Mouse (Mus musculus): ENCODE data around the gene Gdpd5.

The Gdpd5 gene

GRCm38 (mm10) chr7:99366716-99367115 is 14.5 kb upstream of the Gdpd5 start:
- CTCF ChIA-PET, result interaction anchor here (0.6 kb wide), 1 partner anchor 61 kb away, joined by 5 read pairs; no protein-coding TSS in a partner anchor

- CTCF ChIA-PET, result interaction anchor here (0.6 kb wide), 1 partner anchor 19 kb away, joined by 4 read pairs; no protein-coding TSS in a partner anchor
Measured at GRCm38 (mm10) chr7:99374325-99374724, 6.9 kb upstream of the Gdpd5 start.

- CTCF ChIA-PET, result interaction anchor here (0.6 to 0.7 kb wide), 2 partner anchors 74 to 76 kb away, joined by 3 read pairs; no protein-coding TSS in a partner anchor
Measured at GRCm38 (mm10) chr7:99375455-99375854, 5.8 kb upstream of the Gdpd5 start.

GRCm38 (mm10) chr7:99378870-99379269 is 2.3 kb upstream of the Gdpd5 start:
- CTCF ChIA-PET, result no interaction called here

DNA sequence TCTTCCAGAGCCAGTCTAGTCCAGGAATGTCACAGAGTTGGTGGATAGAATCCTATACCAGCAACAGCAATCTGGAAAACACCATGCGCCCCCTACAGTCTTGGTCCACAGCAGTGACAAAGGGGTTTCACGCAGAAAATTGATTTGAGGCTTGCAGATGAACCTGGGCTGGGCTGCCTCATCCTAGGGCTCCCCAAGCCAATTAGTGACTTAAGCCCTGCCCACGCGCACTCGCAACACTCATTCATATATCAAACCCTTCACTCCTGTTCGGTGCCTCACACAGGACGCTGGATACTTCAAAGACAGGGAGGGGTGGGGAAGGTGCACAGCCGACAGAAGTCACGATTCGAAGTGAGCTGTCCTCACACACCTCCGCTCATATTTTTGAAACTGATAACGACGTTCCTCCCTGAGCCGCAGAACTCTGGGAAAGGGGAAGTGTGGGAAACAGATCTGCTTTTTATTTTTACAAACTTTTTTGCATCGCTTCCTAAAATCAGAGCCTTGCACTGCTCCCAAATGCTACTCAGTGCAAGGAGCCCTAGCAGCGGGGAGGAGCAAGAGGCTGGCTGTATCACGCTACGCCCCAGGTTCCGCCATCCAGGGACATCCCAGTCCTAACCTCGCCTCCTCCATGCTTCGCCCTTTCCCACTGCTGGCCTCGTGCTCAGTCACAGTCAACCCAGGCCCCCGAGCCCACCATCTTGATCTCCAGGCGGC is 562 bp upstream of the Gdpd5 start:
- CTCF ChIA-PET, result no interaction called here

DNA sequence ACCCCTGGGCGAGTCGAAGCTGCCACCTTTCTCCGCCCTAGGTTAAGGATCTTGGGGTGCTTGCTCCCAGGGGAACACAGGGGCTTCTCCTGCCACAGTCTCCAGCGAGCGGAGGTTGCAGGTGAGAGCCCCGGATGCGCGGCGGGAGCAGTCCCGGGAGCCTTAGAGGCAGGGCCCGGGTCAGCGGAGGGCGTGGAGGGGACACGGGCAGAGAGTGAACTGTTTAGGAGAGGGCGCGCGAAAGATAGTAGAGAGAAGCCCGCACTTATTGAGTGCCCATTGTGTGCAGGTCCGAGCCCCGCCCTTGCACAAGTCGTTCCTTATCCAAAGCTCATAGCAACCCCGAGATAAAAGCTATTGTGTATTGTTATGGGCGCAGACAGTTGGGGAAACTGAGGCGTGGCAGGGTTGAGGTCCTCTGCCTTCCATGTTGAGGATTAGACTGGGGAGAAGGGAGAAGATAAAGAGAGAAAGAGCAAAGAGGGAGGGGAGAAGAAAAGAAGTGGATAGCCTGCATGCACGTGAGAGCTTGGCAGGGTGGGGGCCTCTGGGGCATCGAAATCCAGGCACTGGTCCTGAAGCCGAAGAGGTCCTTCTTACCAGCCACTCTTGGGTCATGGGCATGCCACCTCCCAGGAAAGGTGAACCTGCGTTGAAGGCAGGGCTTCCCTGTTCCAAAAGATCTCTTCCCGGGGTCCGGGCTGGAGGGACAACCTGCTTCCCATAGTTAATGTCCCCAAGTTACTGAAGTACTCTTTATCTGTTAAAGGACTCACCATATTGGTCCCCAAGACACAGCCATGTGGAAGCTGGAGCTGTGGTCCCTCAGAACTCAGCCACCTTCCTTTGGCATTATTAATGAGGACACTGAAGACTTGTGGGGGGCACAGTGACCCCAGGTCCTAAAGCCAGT is 1.1 kb downstream of the Gdpd5 start:
- CTCF ChIA-PET, result interaction anchor here (0.6 to 1.4 kb wide), 2 partner anchors 8 to 229 kb away, joined by 3 read pairs; no protein-coding TSS in a partner anchor

- CTCF ChIA-PET, result no interaction called here
Measured at GRCm38 (mm10) chr7:99383246-99383645, 2.0 kb downstream of the Gdpd5 start.

GRCm38 (mm10) chr7:99384101-99384611 is 2.9 kb downstream of the Gdpd5 start:
- CTCF ChIA-PET, result no interaction called here

DNA sequence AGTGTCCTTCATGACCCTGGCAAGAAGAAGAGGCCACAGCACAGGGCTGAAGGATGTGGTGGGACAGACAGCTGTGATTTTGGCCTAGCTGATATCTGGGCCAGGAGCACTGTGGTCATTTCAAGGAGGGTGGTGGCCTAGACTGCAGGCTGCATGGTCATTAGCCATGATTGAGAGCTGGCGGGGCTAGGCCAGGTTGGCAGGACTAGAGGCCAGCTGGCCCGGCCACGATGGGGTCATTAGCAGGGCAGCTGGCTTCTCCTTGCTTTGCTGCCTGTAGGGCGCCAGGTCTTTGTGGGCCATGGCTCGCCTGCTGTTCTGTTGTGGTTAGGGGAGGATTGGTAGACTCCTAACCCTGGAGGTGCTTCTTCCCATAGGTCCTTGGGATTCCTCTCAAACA is 4.8 kb downstream of the Gdpd5 start:
- CTCF ChIA-PET, result no interaction called here

GRCm38 (mm10) chr7:99386811-99387210 is 5.6 kb downstream of the Gdpd5 start:
- CTCF ChIA-PET, result no interaction called here

DNA sequence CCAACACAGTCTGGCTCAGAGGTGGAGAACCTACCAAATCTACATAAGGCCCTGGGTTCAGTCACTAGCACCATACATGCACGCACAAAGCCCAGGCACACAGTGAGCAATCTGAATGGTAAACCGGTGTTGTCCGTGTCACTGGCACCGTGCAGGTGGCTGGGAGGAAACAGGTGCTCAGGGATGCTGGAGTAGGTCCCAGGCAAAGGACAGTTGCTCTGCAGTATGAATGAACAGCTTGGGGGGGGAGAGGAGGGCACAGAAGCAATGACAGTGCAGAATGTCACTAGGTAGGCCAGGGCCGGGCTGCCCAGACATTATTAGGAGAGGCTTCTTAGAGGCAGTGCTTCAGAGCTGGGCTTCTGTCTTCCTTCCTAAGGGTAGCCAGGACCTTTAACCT is 6.1 kb downstream of the Gdpd5 start:
- CTCF ChIA-PET, result no interaction called here

DNA sequence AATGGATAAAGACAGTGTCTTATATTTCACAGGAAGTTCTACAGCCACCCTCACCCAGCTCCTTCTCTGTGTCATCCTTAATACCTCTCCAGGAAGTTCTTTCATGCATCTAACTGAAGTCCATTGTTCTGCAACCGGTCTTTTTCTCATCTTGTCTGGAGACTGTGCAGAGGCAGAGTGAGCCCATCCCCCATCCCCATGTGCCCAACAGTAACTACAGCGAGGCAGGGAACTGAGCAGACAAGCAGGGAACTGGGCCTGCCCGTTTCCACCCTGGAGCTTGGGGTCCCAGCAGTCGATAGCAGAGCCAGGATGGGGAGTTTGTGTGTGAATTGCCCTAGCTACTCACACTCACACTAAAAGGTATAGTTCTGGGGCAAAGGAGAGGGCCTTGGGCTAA is 9.3 kb downstream of the Gdpd5 start:
- CTCF ChIA-PET, result interaction anchor here (1.3 kb wide), 1 partner anchor 9 kb away, joined by 3 read pairs; no protein-coding TSS in a partner anchor

DNA sequence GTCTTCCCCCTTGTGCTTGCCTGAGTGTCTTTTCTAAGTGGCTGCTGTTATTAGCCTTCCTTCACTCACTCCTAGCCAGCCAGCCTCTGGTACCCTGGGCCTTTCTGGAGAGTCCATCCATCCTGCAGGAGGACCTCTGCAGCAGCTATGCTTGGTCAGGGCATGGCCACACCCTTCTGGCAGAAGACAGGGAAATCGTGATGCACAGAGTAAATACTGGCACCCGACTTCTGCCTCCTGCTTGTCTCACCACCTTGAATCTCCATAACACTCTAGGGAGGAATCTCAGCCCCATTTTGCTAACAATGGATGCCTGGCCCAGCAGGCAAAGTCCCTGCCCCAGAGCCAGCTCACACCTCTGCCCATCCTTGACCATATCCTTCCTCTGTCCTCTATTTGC is 11.5 kb downstream of the Gdpd5 start:
- CTCF ChIA-PET, result no interaction called here

DNA sequence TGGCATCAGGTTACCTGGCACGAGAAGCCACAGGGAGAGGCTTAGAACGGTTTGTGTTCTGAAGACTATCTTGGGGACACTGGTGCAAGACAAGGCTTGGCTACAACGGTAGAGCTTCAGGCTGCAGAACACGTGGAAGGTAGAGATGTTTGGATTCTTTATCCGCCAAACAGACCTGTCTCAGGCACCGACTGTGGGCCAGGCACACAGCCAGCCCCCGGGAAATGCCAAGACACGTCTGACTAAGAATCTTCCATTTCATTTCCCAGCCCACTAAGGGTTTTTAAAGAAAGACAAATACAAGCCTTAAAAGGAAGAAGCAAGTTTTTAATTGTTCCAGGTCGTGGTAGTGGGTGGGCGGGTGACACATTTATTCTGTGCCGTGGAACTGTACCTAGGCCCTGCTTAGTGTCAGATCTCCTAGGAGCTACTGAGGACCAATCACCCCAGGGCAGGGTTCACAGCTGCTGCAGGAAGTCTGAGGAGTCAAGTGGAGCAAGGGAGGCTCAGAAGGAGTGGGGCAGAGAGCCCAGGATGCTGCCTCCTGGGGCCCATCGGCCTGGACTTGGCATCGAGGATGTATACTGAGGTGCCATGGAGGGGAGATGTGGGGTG is 12.6 kb downstream of the Gdpd5 start:
- CTCF ChIA-PET, result interaction anchor here (0.7 kb wide), 1 partner anchor 19 kb away, joined by 4 read pairs; no protein-coding TSS in a partner anchor

GRCm38 (mm10) chr7:99395385-99395784 is 14.2 kb downstream of the Gdpd5 start:
- CTCF ChIA-PET, result no interaction called here

- CTCF ChIA-PET, result no interaction called here
Measured at GRCm38 (mm10) chr7:99395908-99396616, 14.8 kb downstream of the Gdpd5 start.

GRCm38 (mm10) chr7:99396994-99397659 is 15.9 kb downstream of the Gdpd5 start:
- CTCF ChIA-PET, result no interaction called here

- CTCF ChIA-PET, result no interaction called here
Measured at GRCm38 (mm10) chr7:99401373-99401772, 20.2 kb downstream of the Gdpd5 start.

GRCm38 (mm10) chr7:99402477-99402876 is 21.3 kb downstream of the Gdpd5 start:
- CTCF ChIA-PET, result no interaction called here

- CTCF ChIA-PET, result no interaction called here
Measured at GRCm38 (mm10) chr7:99403254-99403653, 22.0 kb downstream of the Gdpd5 start.
